Mouse (Mus musculus) embryo, embryonic 11 days (tissue): ENCODE data around the gene Slc25a44.

Experiments
- DNase-seq: peaks from one replicate; pipeline ENCODE4 v3.0.0-alpha.2; 2015

The Slc25a44 gene

DNA sequence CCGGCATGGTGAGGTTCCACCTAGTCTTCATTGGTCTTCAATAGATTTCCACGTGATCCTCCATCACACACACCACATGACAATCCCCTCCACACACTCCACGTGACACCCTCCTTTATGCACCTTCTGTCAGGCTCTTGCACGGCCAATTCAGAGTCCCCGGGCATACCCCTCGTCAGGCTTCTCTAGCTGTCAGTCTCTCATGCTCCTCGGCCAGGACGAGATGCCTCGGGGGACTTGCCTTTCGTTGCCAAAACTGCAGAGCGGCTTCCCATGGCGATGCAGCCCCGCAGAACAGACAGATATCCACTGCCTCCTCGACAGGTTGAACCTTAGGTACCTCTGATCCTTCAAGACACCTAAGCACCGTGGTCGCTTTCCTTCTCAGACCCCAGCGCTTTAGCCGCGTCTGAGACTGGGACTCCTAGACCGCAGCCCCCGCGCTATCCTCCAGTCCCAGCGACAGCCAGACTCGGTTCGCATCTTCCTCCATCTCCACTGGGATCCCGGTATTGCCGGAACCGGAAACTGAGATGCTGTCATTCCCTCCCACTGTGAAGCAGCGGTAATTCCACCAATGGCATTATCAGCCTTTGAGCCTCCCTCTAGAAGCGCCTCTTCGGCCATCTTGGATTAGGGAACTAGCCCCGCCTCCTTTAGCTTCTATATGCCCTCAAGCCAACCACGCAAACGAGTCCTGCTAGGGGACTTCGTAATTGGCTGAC, at the start of gene Slc25a44:
Gene Slc25a44, minus strand, starts transcription at position 535 of the 725 bp plus-strand sequence.
- peak; percentile 99 for DNase-seq

DNA sequence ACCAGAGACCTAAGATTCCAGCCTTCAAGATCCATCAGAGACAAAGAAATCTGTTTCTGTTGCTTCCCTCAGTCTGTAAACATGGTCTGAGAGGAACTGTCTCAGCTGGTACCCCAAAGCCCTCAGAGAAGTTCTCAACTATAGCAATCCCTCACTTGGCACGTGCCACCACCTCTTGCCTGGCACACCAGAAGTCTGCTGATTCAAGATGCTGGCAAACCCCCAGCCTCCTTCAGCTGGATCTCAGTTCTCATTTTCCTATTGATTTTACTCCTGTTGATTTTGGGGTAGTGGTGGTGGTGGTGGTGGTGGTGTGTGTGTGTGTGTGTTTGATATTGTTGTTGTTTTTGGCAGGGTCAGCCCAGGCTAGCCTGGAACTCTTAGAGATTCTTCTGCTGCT, 48.6 kb upstream of the Slc25a44 start:
- DNase-seq = no peak

DNA sequence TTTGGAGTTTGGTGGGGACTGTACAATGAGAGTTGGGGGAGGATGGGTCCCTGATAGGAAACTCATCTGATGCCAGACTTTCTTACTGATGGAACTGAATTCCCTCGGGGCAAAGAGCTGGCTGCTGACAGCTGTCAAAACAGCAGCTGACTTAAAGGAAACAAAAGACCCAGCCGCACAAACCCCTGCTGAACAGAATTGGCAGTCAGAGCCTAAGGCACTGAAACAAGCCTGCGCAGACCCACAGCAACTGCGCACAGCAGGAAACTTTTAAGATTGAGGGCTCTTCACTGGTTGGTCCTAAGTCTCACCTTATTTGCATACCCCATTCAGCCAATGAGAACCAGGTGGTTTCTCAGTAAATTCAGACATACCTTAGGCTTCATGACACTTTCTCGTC, 48.1 kb upstream of the Slc25a44 start:
- DNase-seq = peak; percentile 68

DNA sequence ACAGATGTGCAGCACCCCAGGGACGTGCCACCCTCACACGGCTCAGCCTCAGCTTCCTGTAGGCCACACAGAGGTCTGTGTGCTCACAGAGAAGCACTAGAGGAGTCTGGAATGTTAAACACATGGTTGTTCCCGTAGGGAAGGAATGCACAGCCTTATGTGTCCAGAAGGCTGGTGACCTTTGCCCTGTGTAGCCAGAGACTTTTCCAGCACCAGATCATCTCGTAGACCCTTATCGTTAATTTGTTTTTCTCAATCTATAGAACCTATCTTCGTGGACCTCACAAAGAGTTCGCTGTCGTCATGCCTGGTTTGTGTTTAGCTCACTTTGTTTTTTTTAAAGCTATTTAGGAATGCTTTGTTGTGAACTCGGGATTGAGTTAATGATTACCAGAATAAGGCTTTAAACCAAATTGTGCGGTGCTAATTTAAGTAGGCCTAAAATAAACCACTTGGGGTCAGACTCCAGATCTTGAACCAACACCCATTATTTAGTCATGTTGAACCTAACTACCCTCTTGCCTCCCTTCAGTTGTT, 46.1 kb upstream of the Slc25a44 start:
- no peak for DNase-seq

DNA sequence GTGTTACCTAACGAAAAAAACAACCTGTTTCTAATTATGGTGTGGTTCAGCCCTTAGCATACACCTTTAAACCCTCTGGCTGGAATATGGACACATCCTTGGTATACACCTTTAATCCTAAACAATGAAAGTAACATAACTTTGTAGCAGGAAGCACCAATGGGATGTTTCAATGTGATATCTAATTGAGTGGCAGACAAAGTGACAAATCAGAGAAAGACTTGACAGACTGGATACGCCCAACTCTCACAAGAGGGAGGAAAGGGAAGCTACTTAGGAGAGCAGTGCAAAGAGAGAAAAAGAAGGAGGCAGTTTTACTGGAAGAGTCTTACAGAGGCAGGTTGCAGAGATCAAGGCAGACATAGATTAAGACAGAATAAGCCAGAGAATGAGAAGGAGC, 44.5 kb upstream of the Slc25a44 start:
- DNase-seq = no peak

DNA sequence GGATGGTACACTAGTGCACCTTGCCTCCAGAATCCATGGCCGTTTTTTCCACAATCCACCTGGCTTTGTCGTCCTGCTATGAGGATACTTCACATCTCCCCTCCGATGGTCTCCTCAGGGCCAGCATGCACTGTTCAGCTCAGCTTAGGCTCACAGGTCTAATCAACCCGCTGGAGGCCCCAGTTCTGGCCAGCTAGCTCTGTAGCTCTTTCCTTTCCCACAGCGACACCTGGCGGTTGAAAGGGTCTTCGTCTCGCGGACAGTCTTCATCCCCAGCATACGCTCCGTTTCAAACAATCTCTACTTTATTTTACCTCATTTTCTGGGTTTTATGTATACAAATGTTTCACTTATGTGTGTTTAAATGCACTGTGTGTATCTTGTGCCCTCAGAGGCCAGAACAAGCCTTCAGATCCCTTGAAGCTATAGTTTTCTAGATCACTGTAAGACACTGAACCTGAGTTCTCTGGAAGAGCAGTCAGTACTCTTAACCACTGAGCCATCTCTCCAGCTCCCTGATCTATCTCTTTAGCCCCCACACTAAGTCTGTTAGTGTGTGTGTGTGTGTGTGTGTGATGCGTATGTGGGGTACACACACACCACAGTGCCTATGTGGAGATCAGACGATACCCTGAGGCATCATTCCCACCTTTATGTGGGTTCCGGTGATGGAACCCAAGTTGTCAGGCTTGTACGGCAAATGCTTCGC, 42.3 kb upstream of the Slc25a44 start:
- peak; percentile 95 for DNase-seq

DNA sequence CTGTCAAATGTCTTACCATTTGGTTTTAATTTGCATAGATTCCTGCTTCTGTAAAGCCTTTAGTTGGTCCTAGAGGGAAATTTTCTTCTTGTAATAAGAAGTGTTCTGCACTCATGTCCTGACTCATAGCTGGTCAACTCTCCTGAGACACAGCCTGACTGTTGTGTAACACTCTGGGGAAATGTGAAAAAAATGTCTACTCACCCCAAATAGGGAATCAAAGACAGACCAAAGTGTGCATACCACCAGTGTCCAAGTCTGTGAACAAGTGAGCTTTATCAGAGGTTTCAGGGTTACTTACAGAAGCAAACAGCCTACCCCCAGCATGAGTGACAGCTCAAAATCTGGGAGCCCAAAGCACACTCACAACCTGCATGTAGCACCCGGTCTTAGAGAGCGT, 40.2 kb upstream of the Slc25a44 start:
- no peak for DNase-seq

DNA sequence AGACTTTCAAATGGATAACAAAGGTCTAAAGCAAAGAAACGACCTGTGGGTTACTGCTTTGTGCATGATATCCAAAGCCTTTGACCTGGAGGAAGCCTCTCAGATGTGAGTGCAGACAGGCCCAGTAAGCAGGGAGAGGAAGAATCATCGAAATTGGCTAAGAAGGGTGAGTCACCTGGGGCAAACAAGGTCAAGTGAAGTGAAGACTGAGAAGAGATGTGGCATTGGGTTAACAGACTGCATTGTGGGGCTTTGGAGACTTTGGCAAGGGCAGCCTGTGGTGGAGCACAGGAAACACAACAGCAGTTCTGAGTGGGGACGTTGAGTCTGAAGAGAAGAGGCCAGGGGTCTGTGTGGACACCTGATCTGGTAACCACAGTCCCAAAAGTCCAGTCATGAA, 39.5 kb upstream of the Slc25a44 start:
- no peak for DNase-seq

DNA sequence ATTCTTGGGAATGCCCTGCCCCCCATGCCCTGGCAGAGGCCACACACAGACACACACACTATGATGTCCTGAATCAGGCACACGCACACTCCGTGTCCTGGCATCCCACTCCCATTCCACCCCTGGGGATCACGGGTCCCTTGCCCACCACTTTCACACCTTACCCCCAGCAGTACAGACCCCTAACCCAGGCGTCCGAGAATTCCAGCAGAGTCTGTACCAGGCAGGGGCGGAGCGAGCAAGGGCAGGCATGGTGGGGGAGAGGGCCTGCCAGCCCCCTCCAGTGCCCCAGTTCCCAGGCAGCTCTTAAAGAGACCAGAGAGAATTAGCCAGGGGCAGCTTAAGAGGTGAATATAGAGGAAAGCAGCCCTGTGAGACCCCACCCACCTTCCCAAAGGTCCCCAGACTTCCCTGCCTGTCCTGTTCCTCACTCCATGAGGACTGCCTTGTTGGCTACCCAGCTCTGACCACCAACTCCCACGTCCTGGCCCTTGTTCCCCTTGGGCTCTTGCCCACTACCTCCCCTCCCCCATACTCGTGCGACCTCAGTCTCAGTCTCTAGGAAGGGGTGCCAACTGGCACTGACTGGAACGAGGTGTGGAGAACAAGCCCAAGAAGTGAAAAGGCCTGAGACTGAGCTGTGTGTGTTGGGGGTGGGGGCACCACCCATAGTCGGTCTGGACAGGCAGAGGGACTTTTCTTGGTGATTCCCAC, 36.2 kb upstream of the Slc25a44 start, which contains the start of gene Sema4a:
Gene Sema4a, minus strand, starts transcription at position 200 of the 714 bp plus-strand sequence.
- DNase-seq = no peak

DNA sequence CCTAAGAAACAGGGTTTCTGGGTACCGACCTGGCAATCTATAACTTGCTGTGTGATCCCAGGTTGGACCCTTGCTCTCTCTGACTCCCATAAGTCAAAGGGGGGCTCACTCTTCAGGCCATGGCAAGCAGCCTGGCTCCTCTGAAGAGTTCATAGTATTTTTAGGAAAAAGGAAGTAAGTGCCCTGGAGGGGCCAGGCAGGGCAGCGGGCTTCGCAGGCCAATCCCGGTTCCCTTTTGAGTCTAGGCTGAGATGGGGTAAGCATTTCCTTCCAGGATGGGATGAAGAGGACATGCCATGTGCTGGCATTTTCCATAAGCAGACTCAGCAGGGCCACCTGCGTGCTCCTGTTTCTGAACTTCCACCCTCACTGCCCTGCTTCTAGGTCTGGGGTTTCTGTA, 35.1 kb upstream of the Slc25a44 start:
- no peak for DNase-seq

DNA sequence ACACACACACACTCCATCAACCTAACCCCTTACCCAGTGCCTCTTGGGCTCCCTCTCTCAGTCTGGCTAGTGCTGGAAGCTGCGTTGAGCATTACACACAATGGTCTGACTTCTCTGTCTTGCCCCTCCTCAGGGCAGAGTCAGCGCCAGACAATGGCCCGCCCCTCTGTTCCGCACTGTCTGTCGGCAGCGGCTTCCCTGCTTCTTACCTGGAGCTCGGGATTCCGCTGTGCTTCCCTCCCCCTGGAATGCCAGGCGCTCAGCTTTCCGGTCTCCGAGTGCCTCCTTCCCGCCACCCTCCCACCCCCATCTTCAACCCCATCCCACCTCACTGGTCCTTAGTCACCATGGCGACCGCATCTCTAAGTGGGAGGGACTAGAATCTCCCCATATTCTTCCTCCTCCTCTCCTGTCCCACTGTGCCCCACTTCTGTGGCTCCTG, 33.9 kb upstream of the Slc25a44 start:
- DNase-seq = peak; percentile 50

DNA sequence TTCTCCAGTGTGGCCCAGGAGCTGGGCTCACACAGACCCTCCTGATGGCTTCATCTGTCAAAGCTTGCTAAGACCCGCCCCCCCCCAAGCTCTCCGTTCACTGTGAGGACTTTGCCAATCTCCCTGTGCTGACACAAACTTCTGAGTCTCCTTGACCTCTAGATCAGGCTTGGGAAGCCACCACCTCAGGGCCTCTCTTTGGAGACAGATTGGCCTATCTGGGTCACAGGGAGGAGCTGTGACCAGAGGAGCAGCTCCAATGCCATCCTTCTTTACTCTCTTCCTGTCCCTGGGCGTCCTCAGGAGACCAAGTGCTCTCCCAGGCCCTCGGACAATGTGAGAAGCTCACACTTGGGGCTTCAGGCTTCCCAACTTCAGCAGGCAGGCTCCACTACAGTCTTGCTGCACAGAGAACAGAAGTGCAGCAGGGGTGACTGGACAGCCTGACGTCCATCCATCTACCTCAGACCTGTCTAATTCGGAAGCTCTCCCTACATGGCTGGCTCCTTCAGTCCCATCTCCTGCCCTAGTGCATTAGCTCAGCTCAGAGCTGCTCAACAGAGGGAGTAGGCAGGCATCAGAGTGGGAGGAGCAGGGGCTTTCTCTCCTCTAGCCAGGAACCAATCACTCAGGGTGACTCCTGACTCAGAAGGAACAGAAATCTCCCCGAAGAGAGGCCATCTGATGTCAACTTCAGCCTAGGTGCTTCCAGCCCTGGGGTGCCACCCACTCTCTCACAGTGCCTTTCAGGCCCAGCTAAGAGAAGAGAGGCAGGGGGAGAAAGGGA, 32.0 kb upstream of the Slc25a44 start:
- DNase-seq = no peak

DNA sequence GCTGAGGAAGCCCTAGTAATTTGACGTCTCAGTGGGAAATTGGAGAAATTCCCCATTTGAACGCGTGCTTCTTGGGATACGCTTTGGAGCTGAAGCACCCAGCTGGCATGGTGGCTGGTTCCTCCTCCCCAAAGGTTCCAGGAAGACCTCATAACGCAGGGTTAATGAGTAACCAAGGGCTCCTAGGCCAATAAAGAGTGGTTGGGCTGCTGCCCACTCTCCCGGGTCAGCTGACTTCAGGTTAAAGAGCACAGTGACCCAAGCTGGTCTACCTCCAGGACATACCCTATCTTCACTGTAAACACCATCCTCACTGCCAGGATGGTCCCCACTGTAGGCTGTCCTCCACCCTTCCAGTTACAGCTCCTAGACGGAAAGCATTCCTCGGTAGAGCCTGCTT, 31.4 kb upstream of the Slc25a44 start:
- no peak for DNase-seq

DNA sequence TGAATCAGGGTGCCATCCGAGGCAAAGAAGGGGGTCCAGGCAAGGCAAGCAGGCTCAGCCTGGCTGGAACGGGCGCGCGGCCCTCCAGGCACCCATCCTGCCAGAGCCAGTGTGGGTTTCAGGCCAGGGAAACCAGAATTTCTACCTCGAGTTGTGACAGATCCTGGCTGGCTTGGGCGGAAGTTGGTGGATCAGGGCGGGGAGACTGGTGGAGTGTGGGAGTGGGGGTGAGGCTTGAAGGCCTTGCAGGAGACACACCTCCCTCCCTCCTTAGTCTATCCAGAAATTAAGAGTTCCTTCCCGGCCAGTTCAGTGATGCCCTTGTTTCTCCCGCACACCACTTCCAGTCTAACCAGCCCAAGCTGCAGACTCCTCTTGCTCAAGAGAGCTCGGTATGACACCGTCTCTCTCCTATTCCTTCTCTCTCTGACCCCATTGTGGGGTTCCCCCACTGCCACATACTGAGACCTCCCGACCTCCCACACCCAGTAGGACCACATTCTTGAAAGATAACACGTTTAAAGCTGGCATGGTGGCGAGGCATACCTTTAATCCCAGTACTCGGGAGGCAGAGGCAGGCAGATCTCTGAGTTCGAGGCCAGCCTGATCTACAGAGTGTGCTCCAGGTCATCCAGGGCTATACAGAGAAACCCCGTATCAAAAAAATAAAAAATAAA, 30.8 kb upstream of the Slc25a44 start:
- no peak for DNase-seq

DNA sequence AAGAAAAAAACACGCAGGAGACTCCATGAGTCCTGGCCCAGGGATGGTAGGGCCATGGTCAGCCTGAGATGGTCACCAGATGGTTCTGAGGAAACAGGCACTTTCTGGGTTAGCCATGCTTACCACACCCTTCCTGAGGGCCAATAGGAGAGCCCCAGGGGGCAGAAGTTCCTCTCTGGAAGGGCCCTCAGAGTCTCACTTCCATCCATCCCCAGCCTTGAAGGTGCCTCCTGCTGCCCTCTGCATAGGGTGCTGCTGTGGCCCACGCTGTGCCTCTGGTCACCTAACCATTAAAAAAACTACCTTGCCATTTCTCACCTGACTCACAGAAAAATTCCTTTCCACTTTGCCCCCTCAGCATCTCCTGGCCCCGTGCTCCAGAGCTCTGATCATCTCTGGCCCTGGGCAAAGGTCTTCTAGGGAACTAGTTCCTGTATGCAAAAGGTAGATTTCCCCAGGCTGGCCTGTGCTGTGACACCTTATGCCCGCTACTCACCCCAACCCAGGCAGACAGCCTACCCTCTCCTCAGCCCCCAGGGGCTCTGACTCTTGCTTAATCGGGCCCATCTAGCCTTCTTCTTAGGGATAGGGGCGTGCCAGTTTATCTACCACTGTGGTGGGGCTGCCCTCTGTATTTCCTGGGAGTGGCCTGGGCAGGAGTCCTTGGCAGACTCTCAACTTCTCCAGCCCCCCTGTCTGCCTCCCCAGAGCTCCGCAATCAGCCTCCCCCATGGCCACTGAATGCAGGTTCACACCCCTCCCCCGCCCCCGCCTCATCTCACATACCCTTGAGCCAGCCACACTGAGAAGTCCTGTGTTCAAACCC, 30.0 kb upstream of the Slc25a44 start:
- DNase-seq = no peak

DNA sequence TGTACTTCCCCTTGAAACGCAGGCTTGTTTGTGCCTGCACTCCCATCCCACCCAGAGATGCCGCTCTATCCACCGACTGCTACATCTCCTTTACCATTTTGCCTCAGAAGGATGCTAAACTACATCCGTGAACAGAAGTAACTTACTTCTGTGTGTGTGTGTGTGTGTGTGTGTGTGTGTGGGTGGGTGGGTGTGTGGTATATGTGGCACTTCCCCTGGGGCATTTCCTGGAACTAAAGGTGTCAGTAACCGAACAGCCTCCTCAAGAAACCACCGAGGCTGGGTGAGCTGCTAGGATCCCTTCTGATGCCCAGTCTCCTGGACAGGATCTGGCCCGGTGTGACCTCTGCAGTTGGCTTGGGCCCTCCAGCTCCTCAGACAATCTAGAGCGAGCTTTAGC, 29.0 kb upstream of the Slc25a44 start:
- no peak for DNase-seq

DNA sequence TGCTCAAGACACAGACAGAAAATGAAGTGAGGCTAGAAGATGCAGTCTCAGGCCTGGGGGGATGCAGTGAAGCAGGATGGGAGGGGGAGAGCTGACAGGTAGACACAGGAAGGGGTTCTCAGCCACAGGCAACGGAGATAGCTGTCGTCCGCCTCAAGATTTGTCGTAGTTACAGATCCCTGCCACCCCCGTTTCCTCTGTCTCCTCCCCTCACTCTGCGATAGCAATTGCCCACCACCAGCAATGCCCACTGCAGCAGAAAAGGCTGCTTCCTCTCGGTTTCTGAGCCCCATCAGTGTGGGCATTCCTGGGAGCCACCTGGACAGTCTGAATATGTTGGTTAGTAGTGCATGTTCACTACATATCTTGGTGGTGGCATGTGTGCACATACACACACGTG, 28.4 kb upstream of the Slc25a44 start:
- no peak for DNase-seq

DNA sequence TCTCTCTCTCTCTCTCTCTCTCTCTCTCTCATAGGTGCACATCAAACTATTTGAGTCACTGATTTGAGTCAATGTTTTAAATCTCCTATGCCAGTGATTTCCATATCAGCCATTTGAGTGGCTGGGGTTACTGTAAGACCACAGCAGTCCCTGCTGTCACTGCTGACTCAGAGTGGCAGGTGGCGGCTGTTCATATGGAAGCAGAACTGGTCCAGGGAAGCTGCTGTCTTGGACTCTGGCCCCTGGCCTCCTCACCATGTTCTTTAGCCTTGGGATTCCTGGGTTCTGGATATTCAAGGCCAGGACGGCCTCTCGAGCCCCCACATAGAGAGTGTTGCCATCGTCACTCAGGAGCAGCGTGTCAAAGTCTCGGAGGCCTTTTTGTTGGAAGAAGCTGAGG, 27.8 kb upstream of the Slc25a44 start:
- DNase-seq = no peak

DNA sequence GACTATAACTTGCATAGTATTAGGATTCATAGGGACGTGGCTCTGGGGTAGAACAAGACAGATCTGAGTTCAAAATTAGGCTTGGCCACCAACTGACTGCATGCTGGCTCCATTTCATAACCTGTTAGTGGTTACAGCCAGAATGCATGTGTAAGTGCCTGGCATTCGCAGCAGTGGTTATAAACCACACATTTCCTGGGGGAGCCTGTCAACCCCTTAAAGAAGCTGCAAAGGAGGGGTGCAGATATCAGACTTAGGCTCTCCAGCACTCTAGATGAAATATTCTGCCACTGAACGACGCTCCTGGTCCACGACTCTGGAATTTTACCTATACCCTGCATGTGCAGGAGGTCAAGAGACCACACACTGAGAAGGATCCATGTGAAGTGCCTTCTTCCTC, 27.3 kb upstream of the Slc25a44 start:
- DNase-seq = no peak

DNA sequence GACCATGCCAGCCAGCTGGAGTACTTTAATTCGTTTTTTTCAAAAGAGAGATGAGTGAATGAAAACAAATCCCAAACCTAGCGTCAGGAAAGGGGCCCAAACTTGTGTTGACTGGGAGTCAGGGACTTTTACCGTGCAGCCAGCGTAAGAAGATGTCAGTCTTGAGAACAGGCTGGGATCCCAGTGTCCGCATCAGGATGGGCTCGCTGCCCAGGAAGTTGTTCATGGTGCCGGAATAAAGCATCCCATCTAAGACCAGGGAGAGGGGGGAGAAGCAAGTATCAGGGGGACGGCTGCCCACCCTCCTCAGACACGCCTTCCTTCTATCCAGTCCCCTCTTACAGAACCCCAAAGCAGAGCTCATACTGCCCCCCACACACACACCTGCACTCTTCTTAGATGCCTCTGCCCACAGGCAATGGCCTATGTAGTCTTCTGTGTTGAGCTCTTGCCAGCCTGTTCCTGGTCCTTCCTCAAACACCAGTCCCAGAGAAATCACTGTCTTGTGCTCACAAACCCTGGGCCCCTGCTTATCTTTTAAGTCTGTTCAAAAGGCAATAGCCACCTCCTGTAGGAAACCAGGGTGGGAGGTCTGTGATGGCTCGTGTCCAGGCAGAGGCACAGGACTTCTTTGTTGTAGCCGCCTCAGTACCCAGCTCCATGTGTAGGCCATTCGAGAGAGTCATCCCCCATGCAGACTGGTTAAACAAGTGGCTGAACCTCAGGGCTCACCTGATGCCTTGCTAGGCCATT, 25.6 kb upstream of the Slc25a44 start:
- DNase-seq = no peak
